Mouse (Mus musculus) embryonic fibroblast, embryonic 13.5 days (primary cell): ENCODE measurements at regions not wholly inside any gene's neighbourhood (a gene's known extent, or its start where the extent isn't known, plus 50 kb on each side); places are given as distances from the start of the nearest gene placed in this dataset.

Experiments
- H3K27ac ChIP-seq: 2 replicates; pipeline ENCODE4 v1.5.1; 2012; ENCODE audit warnings: low read length, control low read depth, inconsistent platforms; ENCODE audit not compliant: insufficient read depth
- H3K4me1 ChIP-seq: 2 replicates; pipeline ENCODE4 v1.6.1; 2011; ENCODE audit warnings: low read length; ENCODE audit not compliant: control insufficient read depth, insufficient read depth
- H3K4me3 ChIP-seq: 2 replicates; pipeline ENCODE4 v1.5.1; 2011; ENCODE audit warnings: mild to moderate bottlenecking, control low read depth, low read length; ENCODE audit not compliant: insufficient read depth
- CTCF ChIP-seq: IDR thresholded peaks from 2 replicates; pipeline ENCODE4 v1.5.1; 2011; ENCODE audit warnings: mild to moderate bottlenecking, control low read depth, low read length, moderate library complexity, borderline replicate concordance; ENCODE audit not compliant: insufficient read depth
- POLR2A ChIP-seq: IDR thresholded peaks from 2 replicates; pipeline ENCODE4 v1.6.1; 2011; ENCODE audit warnings: low read depth, mild to moderate bottlenecking, control low read depth, low read length, moderate library complexity

- Histone ChIP-seq H3K4me1 (0 out of 2 replicates have a peak, but pooled peaks cover 2% of the 10 kb centered on the region), H3K4me3 (no peak overlapping the region), H3K27ac (no peak overlapping the region)
- TF ChIP-seq CTCF: no peak
Observed at GRCm38 (mm10) chrX:11139971-11140421, 159.1 kb upstream of the H2al1a start.

- TF ChIP-seq POLR2A (no peak), CTCF (no peak)
- H3K27ac ChIP-seq: no peak overlapping the region
Observed at GRCm38 (mm10) chrX:11141294-11141693, 157.8 kb upstream of the H2al1a start.

GRCm38 (mm10) chrX:11158416-11158815 lies 140.6 kb upstream of the H2al1a start:
- H3K27ac ChIP-seq: no peak overlapping the region
- no peak for TF ChIP-seq POLR2A
- H3K4me3 ChIP-seq: no peak overlapping the region
- H3K4me1 ChIP-seq: no peaks in the 10 kb centered on the region

More at GRCm38 (mm10) chrX:11141294-11141693, 157.8 kb upstream of the H2al1a start:
- Histone ChIP-seq H3K4me1 (0 out of 2 replicates have a peak, but pooled peaks cover 2% of the 10 kb centered on the region), H3K4me3 (no peak overlapping the region)

- Histone ChIP-seq H3K4me1 (no peaks in the 10 kb centered on the region), H3K4me3 (no peak overlapping the region), H3K27ac (no peak overlapping the region)
- no peak for TF ChIP-seq CTCF
- TF ChIP-seq POLR2A: no peak
Observed at GRCm38 (mm10) chrX:11170416-11170815, 128.6 kb upstream of the H2al1a start.

GRCm38 (mm10) chrX:11180194-11180816 lies 118.8 kb upstream of the H2al1a start:
- H3K4me1 ChIP-seq: no peaks in the 10 kb centered on the region
- TF ChIP-seq POLR2A: no peak
- TF ChIP-seq CTCF: no peak
- no peak overlapping the region for H3K27ac ChIP-seq
- H3K4me3 ChIP-seq: no peak overlapping the region

- Histone ChIP-seq H3K4me1 (no peaks in the 10 kb centered on the region), H3K27ac (no peak overlapping the region), H3K4me3 (no peak overlapping the region)
- TF ChIP-seq POLR2A: no peak
- no peak for TF ChIP-seq CTCF
Observed at GRCm38 (mm10) chrX:11181855-11182254, 117.2 kb upstream of the H2al1a start.

- H3K4me3 ChIP-seq: no peak overlapping the region
- TF ChIP-seq CTCF: no peak
- TF ChIP-seq POLR2A: no peak
- no peak overlapping the region for H3K27ac ChIP-seq
- no peaks in the 10 kb centered on the region for H3K4me1 ChIP-seq
Observed at GRCm38 (mm10) chrX:11190851-11191250, 108.2 kb upstream of the H2al1a start.

GRCm38 (mm10) chrX:11204135-11204534 lies 94.9 kb upstream of the H2al1a start:
- no peak overlapping the region for H3K4me3 ChIP-seq
- H3K4me1 ChIP-seq: no peaks in the 10 kb centered on the region; the same call in 1 of the 2 replicates
- TF ChIP-seq POLR2A: no peak
- no peak for TF ChIP-seq CTCF
- no peak overlapping the region for H3K27ac ChIP-seq

GRCm38 (mm10) chrX:11209895-11210294 lies 89.2 kb upstream of the H2al1a start:
- H3K4me3 ChIP-seq: no peak overlapping the region
- TF ChIP-seq POLR2A: no peak
- TF ChIP-seq CTCF: no peak
- no peak overlapping the region for H3K27ac ChIP-seq
- no peaks in the 10 kb centered on the region; the same call in 1 of the 2 replicates for H3K4me1 ChIP-seq

- no peaks in the 10 kb centered on the region for H3K4me1 ChIP-seq
- TF ChIP-seq POLR2A (no peak), CTCF (no peak)
- H3K27ac ChIP-seq: no peak overlapping the region
- no peak overlapping the region for H3K4me3 ChIP-seq
Observed at GRCm38 (mm10) chrX:11212811-11213210, 86.2 kb upstream of the H2al1a start.

- TF ChIP-seq POLR2A (no peak), CTCF (no peak)
- H3K4me3 ChIP-seq: no peak overlapping the region
- no peaks in the 10 kb centered on the region for H3K4me1 ChIP-seq
- no peak overlapping the region for H3K27ac ChIP-seq
Observed at GRCm38 (mm10) chrX:11213492-11213891, 85.6 kb upstream of the H2al1a start.

GRCm38 (mm10) chrX:11239066-11239465 lies 60.0 kb upstream of the H2al1a start:
- H3K4me1 ChIP-seq: no peaks in the 10 kb centered on the region
- H3K4me3 ChIP-seq: no peak overlapping the region
- H3K27ac ChIP-seq: no peak overlapping the region
- no peak for TF ChIP-seq POLR2A
- no peak for TF ChIP-seq CTCF
